Mouse (Mus musculus): ENCODE results near the gene Slc22a18. TPM values are rescaled to one million over a fixed set of nuclear protein-coding genes. Genes with fewer than 3 reads are reported as not detected.

The Slc22a18 gene
- total RNA-seq, 2 experiments from 2014 or later = 0.25 TPM; not detected in 1

DNA sequence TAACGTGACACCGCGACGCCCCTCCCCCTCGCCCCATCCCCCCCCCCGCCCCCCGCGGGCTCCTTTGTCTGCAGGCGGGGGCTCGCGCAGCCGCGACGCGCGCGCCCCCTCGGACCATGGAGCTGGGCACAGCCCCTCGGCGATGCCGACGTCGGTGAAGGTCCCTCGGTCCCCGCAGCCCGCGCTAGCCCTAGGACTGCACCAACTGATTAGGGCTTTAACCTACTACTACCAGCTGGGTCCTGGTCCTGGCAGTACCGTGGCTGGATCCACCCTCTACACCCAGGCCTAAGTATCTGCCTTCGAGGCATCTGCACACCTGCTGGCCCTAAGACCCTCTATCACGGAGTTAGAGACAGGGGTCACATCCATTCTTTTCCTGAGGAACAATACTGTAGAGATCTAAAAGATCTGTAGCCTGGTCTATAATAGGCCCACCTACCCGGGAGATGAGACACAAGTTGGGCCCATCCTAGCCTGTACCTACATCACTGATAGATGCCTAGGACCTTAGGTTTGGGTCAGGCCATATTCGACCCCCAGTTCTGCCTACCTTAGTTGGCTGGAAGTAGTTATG, 12.2 kb upstream of the Slc22a18 start:
- DNase-seq = no peak
- intact Hi-C loops (cut with DNase I) = loop anchor here (5.0 to 10.0 kb wide), 3 partner anchors 99 to 457 kb away; partner anchors contain the start of gene Tspan32

DNA sequence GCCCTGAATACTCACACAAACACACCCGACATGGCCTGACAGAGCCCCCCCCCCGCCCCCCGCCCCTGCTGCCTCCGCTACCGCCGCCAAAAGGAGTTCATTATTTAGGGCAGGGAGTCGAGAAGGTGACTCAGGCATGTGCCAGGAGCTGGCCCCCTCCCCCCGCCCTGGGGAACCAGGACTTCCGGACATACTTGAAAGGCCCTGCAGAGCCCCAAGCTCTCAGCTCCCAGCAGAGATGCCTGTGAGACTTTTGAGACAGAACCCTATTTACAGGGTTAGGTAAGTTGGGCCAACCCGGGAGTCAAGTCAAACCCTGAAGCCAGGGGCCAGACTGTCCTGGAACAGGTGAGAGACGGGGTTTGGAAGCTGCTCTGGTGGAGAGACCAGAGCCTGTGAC, 11.6 kb upstream of the Slc22a18 start:
- DNase-seq = no peak
- intact Hi-C loops (cut with DNase I) = loop anchor here (5.0 to 10.0 kb wide), 3 partner anchors 100 to 457 kb away; partner anchors contain the start of gene Tspan32

DNA sequence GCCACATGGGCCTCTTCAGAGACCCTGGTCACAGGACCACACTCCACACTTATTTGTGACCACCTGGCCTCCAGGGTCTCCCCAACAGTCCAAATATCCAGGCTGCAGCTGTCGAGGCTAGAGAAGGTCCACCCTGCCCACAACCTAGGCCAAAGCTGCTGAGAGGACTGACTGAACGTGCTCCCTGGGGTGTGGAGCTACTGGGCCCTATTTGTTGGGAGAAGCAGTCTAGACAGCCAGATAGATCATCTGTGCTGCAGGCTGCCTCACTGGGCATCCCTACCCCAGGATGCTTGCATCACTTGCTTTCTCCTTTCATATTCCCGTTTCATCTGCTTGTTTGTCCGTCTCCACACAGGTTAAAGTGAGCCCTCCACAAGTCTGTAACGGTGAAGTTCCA, 11.0 kb upstream of the Slc22a18 start:
- DNase-seq = no peak
- intact Hi-C loops (cut with DNase I) = loop anchor here (5.0 to 10.0 kb wide), 3 partner anchors 100 to 458 kb away; partner anchors contain the start of gene Tspan32

DNA sequence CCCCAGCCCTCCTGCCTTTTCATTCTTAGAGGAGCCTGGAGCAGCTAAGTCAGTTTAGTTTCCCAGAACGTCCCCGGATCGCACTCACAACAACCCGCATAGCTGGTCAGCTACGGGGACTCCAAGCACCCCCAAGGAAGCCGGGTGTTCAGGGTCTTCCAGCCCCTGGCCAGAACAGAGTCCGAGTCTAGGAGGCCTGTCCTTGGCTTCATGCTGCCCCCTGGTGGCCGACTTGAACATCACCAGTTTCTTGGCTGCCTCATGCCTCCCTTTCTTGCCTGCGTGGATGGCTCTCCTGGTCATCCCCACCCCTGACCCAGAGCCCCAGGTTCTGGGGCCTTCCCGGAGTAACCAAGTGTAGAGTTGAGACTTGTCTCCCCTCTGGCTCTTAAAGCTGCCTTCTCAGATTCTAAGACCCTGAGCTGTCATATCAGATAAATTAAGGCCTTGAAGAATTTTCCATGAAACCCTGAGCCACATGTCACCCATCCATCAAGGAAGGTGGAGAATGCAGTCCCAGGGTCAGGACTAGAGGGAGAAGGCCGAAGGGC, 9.6 kb upstream of the Slc22a18 start:
- intact Hi-C loops (cut with DNase I) = loop anchor here (5.0 to 10.0 kb wide), 3 partner anchors 102 to 459 kb away; partner anchors contain the start of gene Tspan32
- peak; percentile 73 to 78 for DNase-seq

DNA sequence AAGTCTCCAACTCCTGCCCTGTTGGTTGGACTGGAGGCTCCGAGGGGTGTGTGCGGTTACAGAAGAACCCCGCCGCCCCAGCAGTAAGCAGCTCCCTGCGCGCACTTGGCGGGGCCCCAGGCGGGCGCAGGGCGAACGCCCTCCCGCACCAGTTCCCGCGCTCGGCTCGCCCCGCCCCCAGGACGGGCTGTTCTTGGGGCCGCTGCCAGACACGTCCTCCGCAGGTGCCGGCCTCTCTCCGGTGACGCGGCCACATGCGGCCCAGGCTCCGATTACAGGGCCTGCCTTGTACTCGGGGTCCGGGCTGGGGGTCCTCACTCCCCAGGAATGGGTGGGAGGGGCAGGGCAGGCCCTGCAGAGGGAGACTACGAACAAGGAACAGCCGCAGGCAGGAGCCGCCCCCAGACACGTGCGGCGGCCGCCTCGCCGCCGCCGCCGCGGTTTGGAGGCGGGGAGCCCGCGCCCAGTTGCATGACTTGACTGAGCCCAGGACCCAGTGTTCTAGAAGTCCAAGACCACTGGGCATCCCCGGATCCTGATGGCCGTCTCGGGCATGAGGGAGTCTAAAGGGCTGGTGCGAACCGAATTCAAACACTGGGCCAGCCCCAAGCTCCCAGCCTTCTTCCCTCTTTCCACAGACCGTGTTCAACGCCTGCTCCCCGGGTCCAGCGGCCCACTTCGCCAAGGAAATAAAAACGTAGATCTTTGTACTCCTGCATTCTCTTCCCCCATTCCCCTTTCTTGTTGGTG, 8.6 kb upstream of the Slc22a18 start:
- no peak for DNase-seq
- intact Hi-C loops (cut with DNase I) = loop anchor here (5.0 to 10.0 kb wide), 3 partner anchors 103 to 460 kb away; partner anchors contain the start of gene Tspan32

DNA sequence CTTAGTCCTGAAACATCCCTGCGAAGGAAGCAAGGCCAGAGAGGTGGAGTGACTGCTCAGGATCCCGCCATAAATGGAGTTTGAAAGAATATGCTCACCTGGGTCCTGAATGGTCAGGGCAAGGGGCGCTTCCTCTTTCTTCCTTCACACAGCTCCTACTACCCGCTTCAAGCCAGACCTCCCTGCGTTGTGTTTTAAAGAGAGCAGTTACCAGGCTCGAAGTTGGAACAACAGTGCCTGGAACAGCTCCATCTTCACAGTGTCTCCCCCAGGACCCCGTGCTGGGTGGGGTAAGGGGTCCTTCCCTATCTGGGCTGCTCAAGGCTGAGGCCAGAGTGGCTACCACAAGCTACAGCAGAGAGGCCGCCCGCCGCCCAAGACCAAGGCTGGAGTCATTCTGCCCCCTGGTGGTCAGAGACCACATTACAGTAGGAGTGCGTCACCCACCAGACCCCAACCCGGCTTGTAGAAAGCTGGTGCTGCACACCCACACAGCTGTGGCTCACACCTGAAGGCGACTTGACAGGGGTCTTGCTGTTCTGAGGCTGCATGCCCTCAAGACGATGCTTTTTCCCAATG, 7.3 kb upstream of the Slc22a18 start:
- intact Hi-C loops (cut with DNase I) = loop anchor here (1.0 to 10.0 kb wide), 2 partner anchors 313 to 461 kb away; partner anchors contain the start of gene Tspan32
- peak; percentile 77 to 79 for DNase-seq

DNA sequence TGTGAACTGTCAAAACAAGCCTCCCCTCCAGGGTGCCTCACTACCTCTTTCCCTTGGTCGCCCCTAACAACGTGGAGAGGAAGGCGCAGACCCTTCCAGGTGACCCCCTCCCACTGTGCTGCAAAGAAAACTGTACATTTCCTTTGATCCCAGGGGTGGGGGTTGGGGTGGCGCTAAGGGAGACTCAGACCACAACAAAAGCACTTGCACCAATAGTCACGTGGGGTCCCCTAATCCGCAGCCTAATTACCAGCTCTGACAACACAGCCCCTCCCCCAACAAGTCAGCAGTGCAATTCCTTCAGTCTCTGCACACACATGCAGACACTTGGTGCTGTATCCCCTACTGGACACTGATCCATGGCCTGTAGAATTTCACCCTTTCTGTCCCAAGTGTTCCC, 5.8 kb upstream of the Slc22a18 start:
- no peak for DNase-seq
- intact Hi-C loops (cut with DNase I) = loop anchor here (10.0 kb wide), 1 partner anchor 463 kb away; the partner anchor contains the start of gene Tspan32

DNA sequence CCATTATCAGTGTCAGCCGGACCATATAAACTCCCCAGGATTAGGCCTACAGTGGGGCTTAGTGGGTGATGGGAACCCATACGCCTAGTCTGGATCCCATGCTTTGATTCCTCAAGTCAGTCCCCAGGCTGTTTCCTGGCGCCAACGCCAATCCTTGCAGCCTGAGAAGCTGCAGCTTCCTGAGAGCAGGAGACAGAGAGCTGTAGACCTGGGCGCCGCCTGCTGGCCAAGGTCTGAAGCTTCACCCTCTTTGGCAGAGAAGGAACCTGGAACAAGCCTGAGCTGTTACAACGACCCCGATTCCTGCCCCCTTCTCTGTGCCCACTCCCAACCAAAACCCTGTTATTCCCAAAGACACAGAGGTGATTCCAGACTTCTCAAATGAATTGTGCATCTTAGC, 3.6 kb upstream of the Slc22a18 start:
- peak; percentile 59 to 74 for DNase-seq
- intact Hi-C loops (cut with DNase I) = loop anchor here (5.0 to 10.0 kb wide), 2 partner anchors 373 to 465 kb away; partner anchors contain the start of gene Tspan32

DNA sequence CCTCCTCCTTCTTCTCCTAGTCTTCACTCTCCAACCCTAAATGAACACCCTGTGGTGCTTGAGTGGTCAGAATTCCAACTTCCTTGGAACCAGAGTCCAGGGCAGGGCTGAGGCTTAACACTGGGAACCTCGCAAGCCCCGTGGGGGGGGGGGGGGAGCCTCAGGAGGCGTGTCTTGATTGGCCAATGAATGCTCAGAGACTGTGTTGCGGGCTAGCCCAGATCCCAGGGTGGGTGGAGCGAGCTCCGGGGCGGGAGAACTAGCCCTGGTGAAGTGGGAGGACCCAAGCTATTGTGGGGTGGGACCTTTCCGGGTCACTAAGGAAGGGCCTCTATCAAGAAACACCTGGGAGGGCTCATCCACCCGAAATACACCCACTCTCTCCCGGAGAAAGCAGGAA, 1.3 kb downstream of the Slc22a18 start:
- intact Hi-C loops (cut with DNase I) = loop anchor here (5.0 kb wide), 1 partner anchor 378 kb away; no protein-coding TSS in a partner anchor

DNA sequence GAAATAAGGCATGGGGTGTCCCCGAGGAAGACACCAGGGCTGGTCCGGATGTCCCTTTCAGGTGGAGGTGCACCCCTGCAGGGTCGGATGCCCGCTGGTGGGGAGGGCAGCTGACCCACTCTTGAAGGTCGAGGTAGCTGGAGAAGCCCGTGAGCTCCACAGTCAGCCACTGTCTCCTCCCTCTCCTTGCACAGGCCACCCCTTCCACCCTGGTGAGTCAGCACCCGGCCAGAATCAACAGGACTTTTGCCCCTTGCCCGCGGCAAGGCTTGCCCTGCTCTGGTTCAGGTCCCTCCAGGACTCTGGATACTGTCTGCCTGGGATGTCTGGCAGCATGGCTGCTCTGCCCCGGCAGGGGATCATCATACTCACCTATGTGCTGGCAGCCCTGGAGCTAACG, 2.3 kb downstream of the Slc22a18 start:
- no peak for DNase-seq
- intact Hi-C loops (cut with DNase I) = no loop called here

More for the DNA sequence above, 1.3 kb downstream of the Slc22a18 start:
- DNase-seq = no peak

DNA sequence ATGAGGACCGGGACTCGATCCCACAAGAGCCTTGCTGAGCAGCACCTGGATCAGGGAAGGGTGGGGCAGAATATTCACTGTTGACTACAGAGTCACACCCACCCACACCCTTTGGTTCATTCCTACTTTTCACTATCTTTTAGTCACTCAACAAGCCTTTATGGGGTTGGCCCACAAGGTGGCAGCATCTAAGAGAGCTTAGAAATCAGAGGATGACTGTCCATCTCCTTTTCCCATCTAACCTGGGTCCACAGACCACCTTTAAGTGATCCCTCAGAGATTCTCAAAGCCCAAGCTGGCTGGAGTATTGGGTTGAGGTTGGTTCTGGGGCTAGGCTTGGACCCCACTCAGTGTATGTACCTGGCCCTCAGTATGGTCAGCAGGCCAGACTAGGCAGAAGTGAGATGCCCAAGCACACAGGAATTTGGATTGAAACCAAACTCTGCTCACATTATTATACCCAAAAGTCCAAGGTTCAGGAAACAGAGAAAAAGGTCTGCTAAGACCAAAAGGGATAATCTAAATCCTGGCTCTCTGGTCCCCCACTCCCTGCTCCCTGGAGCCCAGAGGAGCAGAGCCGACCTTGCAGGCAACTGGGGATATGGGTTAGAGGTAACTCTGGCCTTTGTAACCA, 3.3 kb downstream of the Slc22a18 start:
- intact Hi-C loops (cut with DNase I) = loop anchor here (1.0 kb wide), 1 partner anchor 276 kb away; no protein-coding TSS in a partner anchor
- DNase-seq = no peak

DNA sequence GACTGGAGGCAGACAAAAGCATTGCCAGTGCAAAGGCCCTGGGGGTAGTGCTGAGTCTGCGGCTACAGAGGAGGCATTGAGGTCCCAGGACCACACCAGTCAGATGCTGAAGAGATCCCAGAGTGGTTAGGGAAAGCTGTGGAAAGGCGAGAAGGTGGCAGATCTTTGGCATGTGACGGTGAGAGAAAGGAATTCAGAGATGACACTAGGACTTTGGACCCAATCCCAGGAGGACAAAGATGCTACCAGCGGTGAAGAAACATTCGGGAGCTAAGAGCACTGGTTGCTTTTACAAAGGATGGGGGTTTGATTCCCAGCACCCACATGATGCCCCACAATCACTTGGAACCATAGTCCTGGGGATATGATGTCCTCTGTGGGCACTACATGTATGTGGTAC, 4.3 kb downstream of the Slc22a18 start:
- intact Hi-C loops (cut with DNase I) = loop anchor here (1.0 kb wide), 1 partner anchor 276 kb away; no protein-coding TSS in a partner anchor
- DNase-seq = no peak

DNA sequence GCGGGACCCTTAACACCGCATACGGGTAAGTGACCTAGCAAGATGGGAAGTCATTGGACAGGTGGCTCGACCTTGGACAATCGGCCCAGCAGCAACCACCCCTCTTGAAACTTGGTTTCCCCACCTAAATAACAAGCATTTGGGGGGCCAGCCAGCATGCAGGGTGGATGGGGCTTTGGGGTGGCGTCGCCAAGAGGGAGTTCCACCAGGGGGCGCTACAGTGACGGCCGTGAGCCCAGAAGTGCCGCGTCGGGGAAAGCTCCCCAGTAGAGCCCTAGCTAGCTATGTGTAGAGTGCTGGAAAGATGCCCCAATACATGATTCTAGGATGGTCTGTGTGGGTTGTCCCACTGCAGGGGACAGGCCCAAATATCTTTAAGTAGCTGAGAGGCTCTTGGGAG, 7.0 kb downstream of the Slc22a18 start:
- peak; percentile 58 to 63 for DNase-seq
- intact Hi-C loops (cut with DNase I) = loop anchor here (2.0 kb wide), 1 partner anchor 26 kb away; no protein-coding TSS in a partner anchor

DNA sequence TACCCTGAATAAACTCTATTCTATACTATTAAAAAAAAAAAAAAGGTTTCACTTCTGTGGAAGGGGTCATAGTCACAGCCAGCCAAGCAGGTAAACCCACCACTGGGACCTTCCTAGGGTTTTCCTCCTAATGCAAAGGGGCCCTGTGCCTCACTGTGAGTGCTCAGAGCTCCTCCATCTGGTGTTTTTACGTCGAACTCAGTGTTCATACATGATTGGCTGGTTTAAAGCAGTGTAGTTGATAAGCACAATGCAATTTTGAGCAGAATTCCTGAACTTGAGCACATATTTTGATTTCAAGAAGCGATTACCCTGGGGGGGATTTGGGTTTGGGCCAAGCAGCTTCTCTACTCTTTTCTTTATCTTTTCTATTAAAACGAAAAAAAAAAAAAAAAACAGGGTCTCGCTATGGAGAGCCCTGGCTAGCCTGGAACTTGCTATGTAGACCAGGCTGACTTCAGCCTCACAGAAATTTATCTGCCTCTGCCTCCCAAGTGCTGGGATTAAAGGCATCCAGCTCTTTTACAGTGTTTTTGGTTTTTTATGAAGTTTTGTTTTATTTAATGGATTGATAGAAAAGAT, 8.4 kb downstream of the Slc22a18 start:
- intact Hi-C loops (cut with DNase I) = loop anchor here (2.0 kb wide), 1 partner anchor 25 kb away; no protein-coding TSS in a partner anchor
- DNase-seq = no peak

DNA sequence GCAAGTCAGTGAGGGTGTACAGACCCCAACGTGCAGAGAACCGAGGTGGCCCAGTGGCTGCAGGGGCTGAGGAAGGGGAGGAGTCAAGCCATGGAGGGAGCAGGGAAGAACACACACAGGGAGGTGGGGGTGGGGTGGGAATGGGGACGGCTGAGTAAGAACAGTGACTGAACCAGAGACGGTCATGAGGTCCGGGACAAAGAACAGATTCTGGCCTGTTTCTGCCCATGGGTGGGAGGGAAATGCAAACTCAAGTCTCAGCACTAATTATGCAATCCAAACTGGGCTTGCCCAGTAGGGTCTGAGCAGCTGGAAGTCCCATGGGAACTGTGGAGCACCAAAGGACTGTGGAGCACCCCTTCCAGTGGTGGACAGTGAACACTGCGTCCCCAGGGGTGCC, 9.0 kb downstream of the Slc22a18 start:
- intact Hi-C loops (cut with DNase I) = no loop called here
- no peak for DNase-seq

DNA sequence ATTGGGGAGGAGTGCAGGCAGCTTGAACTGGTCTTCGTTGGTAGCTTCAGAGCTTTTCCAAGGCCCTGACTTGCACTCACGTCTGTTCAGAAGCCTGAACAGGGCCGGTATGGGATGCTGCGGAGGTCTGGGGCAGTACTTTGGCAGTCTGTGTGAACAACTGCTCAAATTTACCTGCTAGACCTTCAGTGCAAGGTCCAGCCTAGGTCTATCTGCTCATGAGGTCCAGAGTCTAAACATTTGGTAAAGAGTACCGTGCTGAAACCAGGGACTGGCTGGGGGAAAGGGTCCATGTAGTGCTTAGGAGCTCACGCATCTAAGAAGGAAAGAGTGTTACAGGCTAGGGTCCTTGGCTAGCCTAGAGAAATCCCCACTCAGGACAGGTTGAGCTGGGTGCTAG, 16.2 kb downstream of the Slc22a18 start:
- intact Hi-C loops (cut with DNase I) = no loop called here
- DNase-seq = no peak

DNA sequence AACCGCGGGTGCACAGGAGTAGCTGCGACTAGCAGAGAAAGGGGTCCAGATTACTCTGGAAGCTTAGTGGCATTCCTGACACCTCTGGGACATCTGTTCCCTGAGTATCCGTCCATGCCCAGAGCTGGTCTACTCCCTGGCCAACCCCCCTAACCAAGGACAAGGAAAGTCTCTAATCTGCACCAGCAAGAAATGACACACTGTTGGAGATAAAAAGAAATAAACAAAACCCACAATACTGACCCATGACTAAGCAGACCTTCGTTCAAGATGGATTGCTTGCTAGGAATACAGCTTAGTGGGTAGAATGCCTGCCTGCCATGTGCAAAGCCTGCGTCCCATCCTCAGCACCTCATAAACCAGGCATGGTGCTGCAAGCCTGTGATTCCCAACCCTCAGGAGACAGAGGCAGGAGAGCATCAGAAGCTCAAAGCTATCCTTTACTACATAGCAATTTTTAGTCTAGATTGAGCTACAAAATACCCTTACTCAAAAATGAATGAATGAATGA, 20.1 kb downstream of the Slc22a18 start:
- no peak for DNase-seq
- intact Hi-C loops (cut with DNase I) = no loop called here

DNA sequence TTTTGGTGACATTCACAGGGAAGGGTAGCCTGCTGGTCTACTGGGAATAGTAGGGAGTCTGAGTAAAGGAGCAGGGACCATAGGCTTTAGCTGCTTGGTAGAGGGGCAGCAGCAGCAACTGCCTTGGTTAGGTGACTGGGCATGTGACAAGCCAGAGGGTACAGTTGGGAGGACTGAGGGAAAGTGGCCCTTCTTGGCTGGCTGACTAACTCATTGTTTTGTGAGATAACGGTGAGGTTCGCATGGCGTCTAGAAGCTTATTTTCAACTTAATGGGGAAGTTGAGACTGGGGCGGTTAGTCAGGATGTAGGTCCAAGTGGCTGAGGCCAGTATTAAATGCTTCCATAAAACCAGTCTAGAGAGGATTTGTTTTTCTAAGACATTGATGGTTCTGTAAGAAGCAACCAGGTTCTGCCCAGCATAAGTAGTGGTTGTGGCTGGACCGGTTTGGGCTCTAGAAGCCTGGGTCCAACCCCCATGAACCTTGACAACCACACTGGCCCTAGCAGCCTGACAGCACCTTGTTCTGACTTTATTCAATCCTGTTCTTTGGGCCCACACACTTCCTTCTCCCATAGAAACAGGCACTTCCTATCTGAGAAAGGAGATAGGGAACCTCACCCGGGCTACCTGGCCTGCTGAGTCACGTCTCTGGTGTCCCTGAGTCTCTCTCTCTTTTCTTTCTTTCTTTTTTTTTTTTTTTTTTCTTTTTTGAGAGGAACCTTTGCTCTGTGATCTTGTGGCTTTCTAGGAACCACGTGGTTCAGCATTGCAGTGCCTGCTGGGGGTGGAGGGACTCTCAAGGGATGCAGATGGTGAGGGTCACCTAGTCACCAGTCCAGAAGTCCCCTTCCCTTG, 21.8 kb downstream of the Slc22a18 start:
- no peak for DNase-seq
- intact Hi-C loops (cut with DNase I) = no loop called here

DNA sequence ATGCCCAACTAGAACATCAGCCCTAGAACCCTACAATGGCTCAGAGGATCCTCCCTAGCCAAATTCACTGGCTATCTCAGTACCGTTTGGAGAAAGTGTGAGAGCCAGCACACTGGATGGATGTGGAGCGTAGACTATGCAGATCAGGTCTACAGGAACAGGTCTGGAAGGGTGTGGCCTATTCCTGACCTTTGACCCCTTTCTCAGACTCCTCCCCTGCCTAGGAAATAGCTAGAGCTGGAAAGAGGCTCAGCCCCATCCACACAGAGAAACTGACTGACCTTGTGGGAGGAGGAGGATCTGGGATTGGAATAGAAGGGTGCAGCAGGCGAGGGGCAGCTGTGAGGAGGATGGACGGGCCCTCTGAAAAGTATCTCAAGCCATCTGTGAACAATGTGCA, 25.0 kb downstream of the Slc22a18 start:
- no peak for DNase-seq
- intact Hi-C loops (cut with DNase I) = no loop called here

Measured in gastrocnemius, postnatal 36 days (tissue).